Mouse (Mus musculus) forebrain, embryonic 12.5 days (tissue): ENCODE measurements at regions not wholly inside any gene's neighbourhood (a gene's known extent, or its start where the extent isn't known, plus 50 kb on each side); places are given as distances from the start of the nearest gene placed in this dataset.

Experiments
- ATAC-seq: fragments of 200-750 bp; cut with Nextera tagmentation; 2 replicates; pipeline ENCODE4 v1.8.0; 2017; ENCODE audit warnings: moderate TSS enrichment; ENCODE audit not compliant: low FRiP score
- H3K27ac ChIP-seq: fragments of 300-500 bp; sonication (generic); 2 replicates; pipeline ENCODE4 v1.5.1; 2016; ENCODE audit warnings: mild to moderate bottlenecking
- H3K27me3 ChIP-seq: fragments of 300-500 bp; sonication (generic); 2 replicates; pipeline ENCODE4 v1.6.1; 2016; ENCODE audit warnings: mild to moderate bottlenecking
- H3K36me3 ChIP-seq: fragments of 300-500 bp; sonication (generic); replicated peaks from 2 replicates; pipeline ENCODE4 v1.6.1; 2016; ENCODE audit warnings: mild to moderate bottlenecking
- H3K4me1 ChIP-seq: fragments of 300-500 bp; sonication (generic); 2 replicates; pipeline ENCODE4 v1.6.1; 2016
- H3K4me2 ChIP-seq: fragments of 300-500 bp; sonication (generic); 2 replicates; pipeline ENCODE4 v1.6.1; 2016; ENCODE audit warnings: mild to moderate bottlenecking, moderate library complexity
- H3K4me3 ChIP-seq: fragments of 300-500 bp; sonication (generic); replicated peaks from 2 replicates; pipeline ENCODE4 v1.5.1; 2016; ENCODE audit warnings: mild to moderate bottlenecking
- H3K9ac ChIP-seq: fragments of 300-500 bp; sonication (generic); 2 replicates; pipeline ENCODE4 v1.6.1; 2016; ENCODE audit warnings: mild to moderate bottlenecking
- H3K9me3 ChIP-seq: fragments of 300-500 bp; sonication (generic); 2 replicates; pipeline ENCODE4 v1.6.1; 2016
- WGBS: fragments of 180-500 bp; shearing (Covaris S2); methylation state at CpG from one replicate; pipeline ENCODE4 v1.1.7; 2016; 5-methylcytosine and 5-hydroxymethylcytosine counted together

- Histone ChIP-seq H3K27me3 (0 out of 2 replicates have a peak, but pooled peaks cover 7% of the 10 kb centered on the region), H3K9ac (no peak overlapping the region), H3K27ac (no peak overlapping the region), H3K4me1 (peaks cover 5% of the 10 kb centered on the region), H3K4me2 (no peak overlapping the region), H3K9me3 (no peaks in the 10 kb centered on the region), H3K4me3 (no peak overlapping the region), H3K36me3 (no peaks in the 10 kb centered on the region)
- no peak for ATAC-seq
- WGBS, result 67% methylated on average over 2 of the region's 2 CpGs
These were observed 84.2 kb downstream of the Ddx1 start for GRCm38 (mm10) chr12:13164791-13165190.

DNA sequence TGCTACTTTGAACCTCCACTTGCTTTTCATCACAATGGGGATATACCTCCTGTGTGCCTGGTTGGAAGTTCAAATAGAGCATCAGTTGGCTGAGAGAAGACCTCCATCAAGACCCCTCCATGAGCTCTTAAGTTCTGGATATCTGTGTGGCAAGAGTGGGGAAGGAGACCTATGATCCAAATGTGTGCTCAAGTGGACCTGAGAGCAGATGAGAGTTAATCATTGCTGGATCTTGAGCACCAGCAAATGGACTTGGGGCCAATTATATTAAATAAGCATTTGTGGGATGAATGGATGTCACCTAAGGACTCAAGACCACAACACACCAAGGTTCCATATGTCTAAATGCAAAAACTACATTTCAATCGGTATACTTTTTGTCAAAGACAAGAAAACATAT, 88.0 kb downstream of the Ddx1 start:
- Histone ChIP-seq H3K9ac (no peak overlapping the region), H3K4me1 (peaks cover 11% of the 10 kb centered on the region), H3K4me3 (no peak overlapping the region), H3K36me3 (no peaks in the 10 kb centered on the region), H3K9me3 (no peaks in the 10 kb centered on the region), H3K27ac (no peak overlapping the region), H3K27me3 (peaks cover 7% of the 10 kb centered on the region; the same call in 1 of the 2 replicates), H3K4me2 (no peak overlapping the region)
- ATAC-seq, result no peak
- WGBS, result 81% methylated on average over 1 of the region's 1 CpGs

DNA sequence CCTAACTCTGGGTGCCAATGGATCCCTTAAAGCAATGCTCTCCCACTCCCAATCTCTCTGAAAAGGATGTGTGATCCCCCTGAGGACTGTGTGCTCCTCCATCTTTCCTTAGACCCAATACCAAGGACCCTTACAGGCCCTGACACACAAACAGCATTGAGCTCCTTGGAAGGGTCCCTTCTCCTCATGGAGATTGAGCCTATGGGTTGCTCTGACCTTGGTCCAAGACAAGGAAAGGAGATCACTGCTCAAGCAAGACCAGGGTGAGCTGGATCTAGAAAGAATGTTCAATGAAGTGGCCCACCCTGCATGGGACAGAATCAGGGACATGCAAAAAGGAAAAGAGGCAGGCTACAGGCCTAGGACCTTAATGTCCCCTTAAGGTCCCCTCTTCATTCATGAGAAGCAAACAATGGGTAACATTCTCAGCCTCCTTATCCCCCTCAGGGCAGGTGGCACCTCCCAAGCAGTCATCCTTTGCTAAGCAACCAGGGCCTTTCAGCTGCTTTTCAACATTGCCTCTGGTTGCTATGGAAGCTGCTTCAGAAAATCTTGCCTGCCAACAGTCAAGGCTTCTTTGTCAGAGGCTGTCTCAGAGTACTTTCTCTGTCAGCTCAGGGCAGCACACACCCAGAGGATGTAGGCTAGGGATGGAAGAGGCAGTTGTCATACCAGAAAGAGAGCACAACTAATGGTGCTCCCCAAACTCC, 89.5 kb downstream of the Ddx1 start:
- Histone ChIP-seq H3K27ac (no peak overlapping the region), H3K27me3 (peaks cover 7% of the 10 kb centered on the region; the same call in 1 of the 2 replicates), H3K4me1 (peaks cover 11% of the 10 kb centered on the region), H3K4me3 (no peak overlapping the region), H3K36me3 (no peaks in the 10 kb centered on the region), H3K4me2 (no peak overlapping the region), H3K9me3 (no peaks in the 10 kb centered on the region), H3K9ac (no peak overlapping the region)
- peak; percentile 81 for ATAC-seq

GRCm38 (mm10) chr12:13157666-13158381, 91.2 kb downstream of the Ddx1 start:
- Histone ChIP-seq H3K4me1 (peaks cover 11% of the 10 kb centered on the region), H3K4me3 (no peak overlapping the region), H3K9ac (no peak overlapping the region), H3K9me3 (no peaks in the 10 kb centered on the region), H3K27ac (no peak overlapping the region), H3K27me3 (peaks cover 2% of the 10 kb centered on the region; the same call in 1 of the 2 replicates), H3K36me3 (no peaks in the 10 kb centered on the region), H3K4me2 (no peak overlapping the region)
- no peak for ATAC-seq
- WGBS, result 83% methylated on average over 7 of the region's 7 CpGs

DNA sequence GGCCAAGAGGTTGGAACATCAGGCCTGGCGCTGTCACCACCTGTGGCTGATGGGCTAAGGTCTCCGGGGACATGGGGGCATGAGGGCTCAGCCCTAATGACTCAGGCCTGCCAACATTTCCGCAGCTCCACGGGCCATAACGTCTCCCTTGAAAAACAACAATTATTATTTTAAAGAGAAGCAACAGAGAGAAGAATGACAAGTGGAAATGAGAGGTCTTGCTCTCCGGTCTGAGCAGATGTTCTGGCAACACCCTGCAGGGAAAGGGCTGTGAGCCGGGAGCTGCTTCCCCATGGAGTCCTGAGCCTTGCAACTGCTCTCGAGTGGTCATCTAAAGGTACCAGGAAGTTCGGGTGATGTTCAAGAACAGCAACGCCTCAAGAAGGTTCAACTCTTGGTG, 91.9 kb downstream of the Ddx1 start:
- WGBS, result 87% methylated on average over 10 of the region's 10 CpGs
- H3K4me1 ChIP-seq, result peaks cover 11% of the 10 kb centered on the region

GRCm38 (mm10) chr12:13150751-13151150, 98.3 kb downstream of the Ddx1 start:
- Histone ChIP-seq H3K36me3 (no peaks in the 10 kb centered on the region), H3K4me1 (no peaks in the 10 kb centered on the region), H3K27ac (no peak overlapping the region), H3K9ac (no peak overlapping the region), H3K4me3 (no peak overlapping the region), H3K4me2 (no peak overlapping the region), H3K27me3 (no peaks in the 10 kb centered on the region), H3K9me3 (no peaks in the 10 kb centered on the region)
- ATAC-seq, result no peak
- 78% methylated on average over 4 of the region's 4 CpGs for WGBS

More for the DNA sequence above, 91.9 kb downstream of the Ddx1 start:
- Histone ChIP-seq H3K4me3 (no peak overlapping the region), H3K27me3 (no peaks in the 10 kb centered on the region; the same call in 1 of the 2 replicates), H3K27ac (no peak overlapping the region), H3K4me2 (no peak overlapping the region), H3K9me3 (no peaks in the 10 kb centered on the region), H3K9ac (no peak overlapping the region), H3K36me3 (no peaks in the 10 kb centered on the region)
- no peak for ATAC-seq

DNA sequence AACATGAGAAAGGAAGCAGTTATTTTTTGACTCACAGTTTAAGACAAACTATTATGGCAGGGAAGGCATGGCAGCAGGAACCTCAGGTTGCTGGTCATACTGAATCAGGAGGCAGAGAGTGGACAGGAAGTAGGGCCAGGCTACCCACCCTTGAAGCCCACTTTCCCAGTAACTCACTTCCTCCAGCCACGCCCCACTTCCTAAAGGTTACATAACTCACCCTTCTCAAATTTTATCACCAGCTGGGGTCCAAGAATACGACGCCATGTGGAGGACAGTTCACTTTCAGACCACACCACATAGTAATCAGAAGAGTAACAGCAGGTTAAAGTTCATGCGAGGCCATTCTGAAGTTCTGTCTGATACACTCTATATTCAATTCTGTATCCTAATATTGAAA, 101.8 kb downstream of the Ddx1 start:
- H3K9ac ChIP-seq, result no peak overlapping the region
- no peaks in the 10 kb centered on the region for H3K36me3 ChIP-seq
- no peak overlapping the region for H3K4me2 ChIP-seq
- no peak overlapping the region for H3K4me3 ChIP-seq
- H3K9me3 ChIP-seq, result no peaks in the 10 kb centered on the region
- H3K4me1 ChIP-seq, result peaks cover 3% of the 10 kb centered on the region; the same call in 1 of the 2 replicates
- no peak for ATAC-seq
- no peak overlapping the region for H3K27ac ChIP-seq
- H3K27me3 ChIP-seq, result no peaks in the 10 kb centered on the region
- 84% methylated on average over 4 of the region's 4 CpGs for WGBS

GRCm38 (mm10) chr12:13145186-13146115, 103.6 kb downstream of the Ddx1 start:
- Histone ChIP-seq H3K27me3 (no peaks in the 10 kb centered on the region), H3K4me1 (peaks cover 3% of the 10 kb centered on the region; the same call in 1 of the 2 replicates), H3K36me3 (no peaks in the 10 kb centered on the region), H3K9ac (no peak overlapping the region), H3K4me3 (no peak overlapping the region), H3K27ac (no peak overlapping the region), H3K9me3 (no peaks in the 10 kb centered on the region), H3K4me2 (no peak overlapping the region)
- WGBS, result 67% methylated on average over 10 of the region's 10 CpGs
- ATAC-seq, result no peak

GRCm38 (mm10) chr12:13144739-13145138, 104.3 kb downstream of the Ddx1 start:
- no peak overlapping the region for H3K4me3 ChIP-seq
- no peaks in the 10 kb centered on the region for H3K9me3 ChIP-seq
- H3K36me3 ChIP-seq, result no peaks in the 10 kb centered on the region
- no peaks in the 10 kb centered on the region for H3K27me3 ChIP-seq
- no peak overlapping the region for H3K4me2 ChIP-seq
- no peak overlapping the region for H3K9ac ChIP-seq
- no peak for ATAC-seq
- H3K27ac ChIP-seq, result no peak overlapping the region
- peaks cover 3% of the 10 kb centered on the region; the same call in 1 of the 2 replicates for H3K4me1 ChIP-seq
- 86% methylated on average over 1 of the region's 1 CpGs for WGBS

- H3K4me1 ChIP-seq, result peaks cover 3% of the 10 kb centered on the region; the same call in 1 of the 2 replicates
- no peaks in the 10 kb centered on the region for H3K36me3 ChIP-seq
- H3K9ac ChIP-seq, result no peak overlapping the region
- H3K4me3 ChIP-seq, result no peak overlapping the region
- 92% methylated on average over 6 of the region's 6 CpGs for WGBS
- H3K27ac ChIP-seq, result no peak overlapping the region
- H3K27me3 ChIP-seq, result no peaks in the 10 kb centered on the region
- H3K9me3 ChIP-seq, result no peaks in the 10 kb centered on the region
- no peak for ATAC-seq
- no peak overlapping the region for H3K4me2 ChIP-seq
These were observed 108.4 kb downstream of the Ddx1 start for GRCm38 (mm10) chr12:13140636-13141035.

DNA sequence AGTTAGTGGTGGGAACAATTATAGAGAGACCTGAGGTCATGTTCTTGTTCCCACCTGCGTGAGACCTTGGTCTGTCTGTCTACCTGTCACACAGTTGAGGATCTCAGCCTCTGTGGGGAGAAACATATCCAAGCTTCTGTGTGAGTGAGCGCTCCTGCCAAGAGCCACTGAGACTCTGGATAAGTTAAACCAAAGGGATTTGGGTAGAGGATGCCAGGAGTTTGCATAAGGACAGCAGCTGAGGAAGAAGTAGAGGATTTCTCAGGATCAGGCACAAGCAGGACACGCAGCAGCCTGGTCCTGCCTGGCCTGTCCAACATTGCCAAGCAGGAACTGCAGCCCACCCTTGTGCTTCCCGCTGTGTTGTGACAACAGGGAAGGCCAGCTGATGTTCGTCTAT, 109.8 kb downstream of the Ddx1 start:
- Histone ChIP-seq H3K27me3 (no peaks in the 10 kb centered on the region), H3K4me3 (no peak overlapping the region), H3K9me3 (no peaks in the 10 kb centered on the region), H3K9ac (no peak overlapping the region), H3K4me2 (no peak overlapping the region), H3K27ac (no peak overlapping the region), H3K4me1 (no peaks in the 10 kb centered on the region), H3K36me3 (no peaks in the 10 kb centered on the region)
- 85% methylated on average over 5 of the region's 5 CpGs for WGBS
- no peak for ATAC-seq

GRCm38 (mm10) chr12:13134168-13134567, 114.8 kb downstream of the Ddx1 start:
- Histone ChIP-seq H3K4me3 (no peak overlapping the region), H3K27me3 (no peaks in the 10 kb centered on the region), H3K27ac (no peak overlapping the region), H3K4me2 (no peak overlapping the region), H3K9ac (no peak overlapping the region), H3K36me3 (no peaks in the 10 kb centered on the region), H3K4me1 (0 out of 2 replicates have a peak, but pooled peaks cover 3% of the 10 kb centered on the region), H3K9me3 (no peaks in the 10 kb centered on the region)
- WGBS, result 98% methylated on average over 4 of the region's 10 CpGs
- no peak for ATAC-seq
